Mouse (Mus musculus) CH12.LX (cell line): ENCODE results near the gene Trappc12.

Experiments
- CTCF ChIP-seq, 2 experiments: IDR thresholded peaks in 1 of 2; conservative IDR thresholded peaks in 1 of 2; 2 replicates each; pipeline ENCODE4 v1.5.1; 2011 to 2012; ENCODE audit warnings: low read depth in 2 of 2, low read length in 2 of 2, improper control_type of control experiment in 1 of 2, inconsistent platforms in 1 of 2, mild to moderate bottlenecking in 1 of 2, moderate library complexity in 1 of 2
- POLR2A ChIP-seq: IDR thresholded peaks from 2 replicates; pipeline ENCODE4 v1.6.1; 2011; ENCODE audit warnings: low read depth, mild to moderate bottlenecking, improper control_type of control experiment, low read length
- TBP ChIP-seq: conservative IDR thresholded peaks from 2 replicates; pipeline ENCODE4 v1.6.1; 2011; ENCODE audit warnings: low read depth, low read length, improper control_type of control experiment

GRCm38 (mm10) chr12:28750021-28750633 is at the start of gene Trappc12:
- peak; percentile 76 for TF ChIP-seq POLR2A
- no peak for TF ChIP-seq TBP
- TF ChIP-seq CTCF (conservative IDR thresholded peaks at IDR 0.05 in 1 of 2, IDR thresholded peaks at IDR 0.05 in 1 of 2; ENCODE audit: low read depth in 2 of 2, low read length in 2 of 2), result no peak
